Mouse (Mus musculus) MEL (cell line): ENCODE results near the gene Stmnd1. TPM values are rescaled to one million over a fixed set of nuclear protein-coding genes. Genes with fewer than 3 reads are reported as not detected.
"Not testable (repeated sequence)": the region's sequence is repeated elsewhere in the genome, so short reads cannot be mapped to it uniquely, and the experiment has no call there.

Experiments
- DNase-seq: peaks from one replicate; pipeline ENCODE4 v3.0.0; 2011; ENCODE audit warnings: low read depth, low spot score
- H3K27ac ChIP-seq: 2 replicates; pipeline ENCODE4 v1.5.1; 2012; ENCODE audit warnings: low read depth, mild to moderate bottlenecking, control low read depth, low read length, moderate library complexity; ENCODE audit not compliant: control insufficient read depth
- H3K27me3 ChIP-seq, 2 experiments: fragments of 150-350 bp in 1 of 2; sonication (generic) in 1 of 2; 2 replicates each; pipeline ENCODE4 v1.6.1; 2012; ENCODE audit warnings: low read length in 2 of 2, mild to moderate bottlenecking in 2 of 2, improper control_type of control experiment in 1 of 2, moderate library complexity in 1 of 2; ENCODE audit not compliant: insufficient read depth in 2 of 2, control insufficient read depth in 1 of 2
- H3K36me3 ChIP-seq, 2 experiments: 2 replicates each; pipeline ENCODE4 v1.6.1; 2012 to 2014; ENCODE audit warnings: low read length in 2 of 2, improper control_type of control experiment in 1 of 2, inconsistent platforms in 1 of 2, mild to moderate bottlenecking in 1 of 2; ENCODE audit not compliant: insufficient read depth in 2 of 2, control insufficient read depth in 1 of 2
- H3K4me1 ChIP-seq, 2 experiments: fragments of 150-350 bp in 1 of 2; sonication (generic) in 1 of 2; 2 replicates each; pipeline ENCODE4 v1.6.1; 2012; ENCODE audit warnings: low read length in 2 of 2, improper control_type of control experiment in 1 of 2, mild to moderate bottlenecking in 1 of 2; ENCODE audit not compliant: insufficient read depth in 2 of 2, control insufficient read depth in 1 of 2
- H3K4me3 ChIP-seq, 2 experiments: fragments of 150-350 bp in 1 of 2; sonication (generic) in 1 of 2; 2 replicates each; pipeline ENCODE4 v1.5.1; 2012; ENCODE audit warnings: low read depth in 2 of 2, low read length in 2 of 2, mild to moderate bottlenecking in 2 of 2, moderate library complexity in 2 of 2, control low read depth in 1 of 2, improper control_type of control experiment in 1 of 2; ENCODE audit not compliant: control insufficient read depth in 1 of 2, insufficient read depth in 1 of 2
- H3K79me2 ChIP-seq: 2 replicates; pipeline ENCODE4 v1.6.1; 2012; ENCODE audit warnings: mild to moderate bottlenecking, low read length, moderate library complexity; ENCODE audit not compliant: control insufficient read depth, poor library complexity, insufficient read depth
- H3K9ac ChIP-seq: 2 replicates; pipeline ENCODE4 v1.6.1; 2012; ENCODE audit warnings: low read depth, mild to moderate bottlenecking, control low read depth, low read length, moderate library complexity; ENCODE audit not compliant: control insufficient read depth, poor library complexity, severe bottlenecking
- H3K9me3 ChIP-seq: fragments of 150-350 bp; sonication (generic); replicated peaks from 2 replicates; pipeline ENCODE4 v1.6.1; 2012; ENCODE audit warnings: mild to moderate bottlenecking, low read length, improper control_type of control experiment, moderate library complexity; ENCODE audit not compliant: insufficient read depth
- E2F4 ChIP-seq: IDR thresholded peaks from 2 replicates; pipeline ENCODE4 v1.6.1; 2011; ENCODE audit warnings: low read depth, low read length, improper control_type of control experiment, borderline replicate concordance
- ELF1 ChIP-seq: IDR thresholded peaks from 2 replicates; pipeline ENCODE4 v1.6.1; 2014; ENCODE audit warnings: low read depth, mild to moderate bottlenecking, inconsistent platforms, low read length, improper control_type of control experiment, moderate library complexity
- EP300 ChIP-seq, 2 experiments: IDR thresholded peaks; 2 replicates each; pipeline ENCODE4 v1.6.1; 2011; ENCODE audit warnings: improper control_type of control experiment in 2 of 2, low read length in 2 of 2, low read depth in 1 of 2, mild to moderate bottlenecking in 1 of 2
- ETS1 ChIP-seq: IDR thresholded peaks from 2 replicates; pipeline ENCODE4 v1.6.1; 2012; ENCODE audit warnings: low read depth, mild to moderate bottlenecking, inconsistent platforms, low read length, improper control_type of control experiment, moderate library complexity
- GABPA ChIP-seq: IDR thresholded peaks from 2 replicates; pipeline ENCODE4 v1.6.1; 2012; ENCODE audit warnings: low read depth, mild to moderate bottlenecking, inconsistent platforms, low read length, improper control_type of control experiment, moderate library complexity
- GATA1 ChIP-seq: IDR thresholded peaks from 2 replicates; pipeline ENCODE4 v1.6.1; 2011; ENCODE audit warnings: low read depth, low read length, improper control_type of control experiment
- NELFE ChIP-seq: IDR thresholded peaks from 2 replicates; pipeline ENCODE4 v1.6.1; 2011; ENCODE audit warnings: low read depth, low read length, improper control_type of control experiment
- NRF1 ChIP-seq: IDR thresholded peaks from 2 replicates; pipeline ENCODE4 v1.6.1; 2014; ENCODE audit warnings: low read depth, mild to moderate bottlenecking, inconsistent platforms, low read length, improper control_type of control experiment, moderate library complexity; ENCODE audit not compliant: poor library complexity, insufficient read depth, severe bottlenecking
- RCOR1 ChIP-seq: IDR thresholded peaks from 2 replicates; pipeline ENCODE4 v1.6.1; 2012; ENCODE audit warnings: low read depth, mild to moderate bottlenecking, inconsistent platforms, low read length, improper control_type of control experiment
- SMC3 ChIP-seq: IDR thresholded peaks from 2 replicates; pipeline ENCODE4 v1.6.1; 2011; ENCODE audit warnings: low read depth, low read length, improper control_type of control experiment
- TAL1 ChIP-seq: IDR thresholded peaks from 2 replicates; pipeline ENCODE4 v1.6.1; 2012; ENCODE audit warnings: mild to moderate bottlenecking, inconsistent platforms, low read length, moderate library complexity, mixed read lengths
- TCF12 ChIP-seq: IDR thresholded peaks from 2 replicates; pipeline ENCODE4 v1.6.1; 2014; ENCODE audit warnings: low read depth, mild to moderate bottlenecking, inconsistent platforms, low read length, improper control_type of control experiment, moderate library complexity
- UBTF ChIP-seq: IDR thresholded peaks from 2 replicates; pipeline ENCODE4 v1.6.1; 2012; ENCODE audit warnings: low read depth, mild to moderate bottlenecking, inconsistent platforms, low read length, improper control_type of control experiment, moderate library complexity, borderline replicate concordance; ENCODE audit not compliant: insufficient read depth
- USF1 ChIP-seq: IDR thresholded peaks from 2 replicates; pipeline ENCODE4 v1.6.1; 2014; ENCODE audit warnings: low read depth, mild to moderate bottlenecking, inconsistent platforms, low read length, improper control_type of control experiment, moderate library complexity
- ZMIZ1 ChIP-seq: IDR thresholded peaks from 2 replicates; pipeline ENCODE4 v1.6.1; 2012; ENCODE audit warnings: low read depth, mild to moderate bottlenecking, inconsistent platforms, low read length, improper control_type of control experiment, moderate library complexity
- polyA plus RNA-seq, 2 experiments: library from polyadenylated mRNA; stranded (reverse) in 1 of 2; unstranded in 1 of 2; fragments of >175 nt in 1 of 2; fragments of >200 nt in 1 of 2; gene quantifications; 2 replicates each; pipeline versions ENCODE4 v1.2.1 to v1.2.4; 2012; ENCODE audit warnings: low replicate concordance in 2 of 2, low read depth in 1 of 2; ENCODE audit not compliant: insufficient read length in 2 of 2, insufficient read depth in 1 of 2, missing spikeins in 1 of 2
- total RNA-seq: library from RNA; depleted of rRNA; stranded (reverse); fragments of 300-350 nt; gene quantifications from 2 replicates; pipeline ENCODE4 v1.2.3, GENCODE M21; 2012

Stmnd1 gene
- total and polyA plus RNA-seq, 3 experiments: not detected

DNA sequence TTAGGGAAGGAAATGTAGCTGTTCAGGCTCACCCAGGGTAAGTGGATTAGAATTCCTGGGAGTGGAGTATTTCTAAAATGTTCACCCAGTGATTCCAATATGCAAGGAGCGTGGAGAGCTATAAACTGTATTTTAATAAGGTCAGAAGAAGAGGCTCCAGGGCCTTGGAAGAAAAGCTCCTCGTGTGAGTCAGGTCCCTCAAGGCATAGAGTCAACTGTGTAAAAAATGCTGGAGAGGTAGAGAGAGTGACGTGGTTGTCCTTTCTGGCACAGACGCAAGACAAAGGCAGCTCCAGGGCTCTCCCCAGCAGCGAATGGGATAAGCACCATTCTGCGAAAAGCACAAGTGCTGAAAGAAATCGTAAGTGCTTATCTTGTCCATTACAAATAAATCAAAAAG lies 41.6 kb downstream of the Stmnd1 start:
- Histone ChIP-seq H3K4me3 (no peak overlapping the region), H3K79me2 (no peaks in the 10 kb centered on the region; the same call in 1 of the 2 replicates), H3K4me1 (no peaks in the 10 kb centered on the region)
- TF ChIP-seq SMC3: no peak
- TF ChIP-seq GABPA: no peak
- TF ChIP-seq NRF1: no peak
- TF ChIP-seq TAL1: no peak
- no peak for TF ChIP-seq USF1
- TF ChIP-seq RCOR1: no peak
- no peak for TF ChIP-seq UBTF
- TF ChIP-seq, all 39 proteins: peak for 0
- Histone ChIP-seq H3K9ac (no peak overlapping the region), H3K9me3 (no peaks in the 10 kb centered on the region), H3K36me3 (no peaks in the 10 kb centered on the region), H3K27me3 (peaks cover 0 to 2% of the 10 kb centered on the region in 2 experiments; a peak in 2 of 4 replicates), H3K27ac (no peak overlapping the region)
- DNase-seq: no peak

DNA sequence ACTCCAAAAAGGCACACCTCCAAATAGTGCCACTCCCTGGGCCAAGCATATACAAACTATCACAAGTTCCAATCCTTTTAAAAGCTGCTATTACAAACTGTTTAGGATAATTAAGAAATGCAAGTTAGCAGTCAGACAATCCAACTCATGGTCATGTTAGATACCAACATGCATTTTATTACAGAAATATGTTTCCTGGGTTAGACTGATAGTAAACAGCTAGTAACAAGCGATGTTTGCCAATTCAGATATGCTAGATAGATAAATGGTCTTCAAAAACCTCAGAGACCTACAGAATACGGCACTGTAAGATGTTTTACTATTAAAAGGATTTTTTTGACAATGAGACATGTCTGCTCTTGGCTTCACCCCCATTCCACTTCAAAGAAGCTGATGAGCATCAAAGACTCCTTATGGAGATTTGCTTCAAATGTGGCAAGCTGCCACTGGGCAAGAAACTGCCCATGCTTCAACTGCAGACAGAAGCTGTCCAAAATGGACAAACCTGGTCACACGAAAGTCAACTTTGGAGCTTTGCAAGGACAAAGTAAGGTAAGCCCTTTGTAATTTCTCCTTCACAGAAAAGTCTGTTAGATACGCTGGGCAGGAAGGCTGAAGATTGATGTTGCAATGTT lies 52.9 kb downstream of the Stmnd1 start:
- Histone ChIP-seq H3K4me3 (no peak overlapping the region), H3K79me2 (no peaks in the 10 kb centered on the region), H3K9ac (no peak overlapping the region), H3K4me1 (peaks cover 0 to 2% of the 10 kb centered on the region in 2 experiments; a peak in 2 of 4 replicates), H3K27me3 (no peaks in the 10 kb centered on the region), H3K27ac (no peak overlapping the region), H3K36me3 (peaks cover 0 to 2% of the 10 kb centered on the region in 2 experiments; a peak in 1 of 4 replicates), H3K9me3 (no peaks in the 10 kb centered on the region)
- DNase-seq: peak; percentile 7
- TF ChIP-seq EP300 (IDR thresholded peaks at IDR 0.05; ENCODE audit: low read depth in 1 of 2, low read length in 2 of 2) (peak; percentile 72; a peak in 3 of 4 replicates), GATA1 (peak; percentile 45), ELF1 (no peak), ETS1 (peak; percentile 39; the same call in 1 of the 2 replicates), USF1 (no peak), TCF12 (peak; percentile 78; the same call in 1 of the 2 replicates)

DNA sequence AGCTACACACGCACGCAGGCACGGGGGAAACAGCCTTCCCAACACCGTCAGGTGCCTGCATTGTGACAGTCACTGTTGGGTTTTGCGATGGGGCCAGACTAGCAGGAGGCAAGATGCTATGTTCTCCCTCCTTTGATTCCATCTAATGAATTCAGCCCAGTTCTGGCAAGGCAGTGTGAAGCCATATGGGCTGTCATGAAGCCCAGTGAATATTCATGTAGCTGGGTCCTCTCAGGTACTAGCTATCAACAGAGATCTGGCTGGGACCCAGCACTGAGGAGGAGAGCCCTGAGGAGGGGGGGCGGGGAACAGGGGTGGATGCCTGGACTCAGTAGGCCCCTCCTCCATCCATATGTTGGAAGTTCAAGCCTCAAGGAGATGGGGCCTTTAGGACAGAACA lies 61.5 kb downstream of the Stmnd1 start:
- DNase-seq: no peak
- Histone ChIP-seq H3K27me3 (no peaks in the 10 kb centered on the region), H3K79me2 (no peaks in the 10 kb centered on the region), H3K9me3 (no peaks in the 10 kb centered on the region; the same call in 1 of the 2 replicates), H3K36me3 (no peaks in the 10 kb centered on the region; a peak in 1 of 4 replicates), H3K4me1 (peaks cover under 1 to 4% of the 10 kb centered on the region in 2 experiments; a peak in 2 of 4 replicates), H3K4me3 (no peak overlapping the region), H3K9ac (no peak overlapping the region), H3K27ac (no peak overlapping the region)
- TF ChIP-seq ZMIZ1: no peak
- no peak for TF ChIP-seq NELFE
- TF ChIP-seq GABPA: no peak
- no peak for TF ChIP-seq ETS1
- TF ChIP-seq E2F4: no peak
- no peak for TF ChIP-seq NRF1
- TF ChIP-seq, all 39 proteins: peak for 0

DNA sequence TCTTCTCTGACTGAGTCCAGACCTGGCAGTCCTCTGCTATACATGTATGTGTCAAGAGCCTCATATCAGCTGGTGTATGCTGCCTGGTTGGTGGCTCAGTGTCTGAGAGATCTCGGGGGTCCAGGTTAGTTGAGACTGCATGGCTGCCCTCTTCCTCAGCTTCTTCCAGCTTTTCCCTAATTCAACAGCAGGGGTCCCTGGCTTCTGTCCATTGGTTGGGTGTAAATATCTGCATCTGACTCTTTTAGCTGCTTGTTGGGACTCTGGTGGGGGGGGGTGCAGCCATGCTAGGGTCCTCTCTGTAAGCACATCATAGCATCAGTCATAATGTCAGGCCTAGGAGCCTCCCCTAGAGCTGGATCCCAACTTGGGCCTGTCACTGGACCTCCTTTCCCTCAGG lies 62.8 kb downstream of the Stmnd1 start:
- not testable (repeated sequence) for H3K9ac ChIP-seq, H3K27me3 ChIP-seq, DNase-seq, H3K79me2 ChIP-seq, H3K4me3 ChIP-seq, H3K9me3 ChIP-seq, H3K4me1 ChIP-seq, H3K36me3 ChIP-seq, H3K27ac ChIP-seq
